Mouse (Mus musculus) forebrain, embryonic 15.5 days (tissue): ENCODE results near the gene Ech1. TPM values are rescaled to one million over a fixed set of nuclear protein-coding genes. Genes with fewer than 3 reads are reported as not detected.
A peak's percentile ranks its signal among the peaks of the same experiment; 100 is the strongest.

Source experiments
- ATAC-seq: fragments of 200-750 bp; cut with Nextera tagmentation; replicated peaks from 2 replicates; pipeline ENCODE4 v1.8.0; 2017; ENCODE audit warnings: mild to moderate bottlenecking, moderate TSS enrichment, moderate library complexity
- H3K27ac ChIP-seq: fragments of 300-500 bp; sonication (generic); replicated peaks from 2 replicates; pipeline ENCODE4 v1.5.1; 2015; ENCODE audit warnings: mild to moderate bottlenecking, inconsistent platforms
- H3K27me3 ChIP-seq: fragments of 300-500 bp; sonication (generic); 2 replicates; pipeline ENCODE4 v1.6.1; 2015; ENCODE audit warnings: inconsistent platforms
- H3K36me3 ChIP-seq: fragments of 300-500 bp; sonication (generic); 2 replicates; pipeline ENCODE4 v1.6.1; 2015; ENCODE audit warnings: mild to moderate bottlenecking, inconsistent platforms
- H3K4me1 ChIP-seq: fragments of 300-500 bp; sonication (generic); 2 replicates; pipeline ENCODE4 v1.6.1; 2015; ENCODE audit warnings: inconsistent platforms
- H3K4me2 ChIP-seq: fragments of 300-500 bp; sonication (generic); replicated peaks from 2 replicates; pipeline ENCODE4 v1.6.1; 2015; ENCODE audit warnings: mild to moderate bottlenecking, inconsistent platforms
- H3K4me3 ChIP-seq: fragments of 300-500 bp; sonication (generic); 2 replicates; pipeline ENCODE4 v1.5.1; 2015; ENCODE audit warnings: mild to moderate bottlenecking, inconsistent platforms
- H3K9ac ChIP-seq: fragments of 300-500 bp; sonication (generic); replicated peaks from 2 replicates; pipeline ENCODE4 v1.6.1; 2015; ENCODE audit warnings: mild to moderate bottlenecking, inconsistent platforms
- H3K9me3 ChIP-seq: fragments of 300-500 bp; sonication (generic); 2 replicates; pipeline ENCODE4 v1.6.1; 2016; ENCODE audit warnings: inconsistent platforms
- WGBS: fragments of 180-500 bp; shearing (Covaris S2); methylation state at CpG from one replicate; pipeline ENCODE4 v1.1.7; 2015; ENCODE audit warnings: mixed read lengths; 5-methylcytosine and 5-hydroxymethylcytosine counted together
- polyA plus RNA-seq: library from polyadenylated mRNA; unstranded; fragments of >200 nt; fragmentation: Nextera tagmentation; extraction: Ambion mirVana; gene quantifications from 2 replicates; pipeline ENCODE4 v1.2.1, GENCODE M21; 2015

Ech1 gene
- polyA plus RNA-seq, 1 experiment from 2014 or later: 85.2 TPM

GRCm38 (mm10) chr7:28807641-28808220 lies 17.3 kb upstream of the Ech1 start:
- H3K27ac ChIP-seq: peak overlapping the region; percentile 99
- WGBS: 19% methylated on average over 7 of the region's 8 CpGs
- peaks cover 32% of the 10 kb centered on the region for H3K4me1 ChIP-seq
- H3K27me3 ChIP-seq: no peaks in the 10 kb centered on the region
- no peak for ATAC-seq
- H3K4me2 ChIP-seq: peak overlapping the region; percentile 84
- H3K9me3 ChIP-seq: no peaks in the 10 kb centered on the region
- H3K9ac ChIP-seq: peak overlapping the region; percentile 78
- 0 out of 2 replicates have a peak, but pooled peaks cover 4% of the 10 kb centered on the region for H3K36me3 ChIP-seq
- H3K4me3 ChIP-seq: peak overlapping the region; percentile 81

- peak within 1 kb of the TSS; percentile 99 for H3K27ac ChIP-seq
- peak; percentile 3 for ATAC-seq
- H3K4me1 ChIP-seq: peaks cover 33% of the 10 kb centered on the region
- no peaks in the 10 kb centered on the region for H3K27me3 ChIP-seq
- H3K4me3 ChIP-seq: peak within 1 kb of the TSS; percentile 81
- peak within 1 kb of the TSS; percentile 84 for H3K4me2 ChIP-seq
- no peaks in the 10 kb centered on the region for H3K9me3 ChIP-seq
- WGBS: 3% methylated on average over 34 of the region's 35 CpGs
- peak within 1 kb of the TSS; percentile 78 for H3K9ac ChIP-seq
- peaks cover 10% of the 10 kb centered on the region for H3K36me3 ChIP-seq
These were observed 16.6 kb upstream of the Ech1 start, which contains the start of gene Hnrnpl for GRCm38 (mm10) chr7:28808221-28808941. Gene Hnrnpl, plus strand, starts transcription at chr7:28808541.

- WGBS: 2% methylated on average over 18 of the region's 32 CpGs
- H3K4me2 ChIP-seq: peak overlapping the region; percentile 84
- peak overlapping the region; percentile 81 for H3K4me3 ChIP-seq
- no peaks in the 10 kb centered on the region for H3K27me3 ChIP-seq
- H3K9me3 ChIP-seq: no peaks in the 10 kb centered on the region
- H3K27ac ChIP-seq: peak overlapping the region; percentile 99
- H3K36me3 ChIP-seq: peaks cover 16% of the 10 kb centered on the region
- ATAC-seq: peak; percentile 55
- H3K9ac ChIP-seq: peak overlapping the region; percentile 78
- H3K4me1 ChIP-seq: peaks cover 39% of the 10 kb centered on the region
These were observed 16.0 kb upstream of the Ech1 start for GRCm38 (mm10) chr7:28808957-28809393.

GRCm38 (mm10) chr7:28809401-28810089 lies 15.5 kb upstream of the Ech1 start:
- peak overlapping the region; percentile 78 for H3K9ac ChIP-seq
- under 1% methylated on average over 35 of the region's 35 CpGs for WGBS

GRCm38 (mm10) chr7:28810107-28811066 lies 14.6 kb upstream of the Ech1 start:
- H3K27ac ChIP-seq: peak overlapping the region; percentile 99
- H3K9ac ChIP-seq: peak overlapping the region; percentile 87
- ATAC-seq: peak; percentile 93
- peak overlapping the region; percentile 81 for H3K4me3 ChIP-seq
- no peaks in the 10 kb centered on the region for H3K9me3 ChIP-seq
- WGBS: under 1% methylated on average over 70 of the region's 70 CpGs
- peak overlapping the region; percentile 84 for H3K4me2 ChIP-seq
- peaks cover 30% of the 10 kb centered on the region for H3K36me3 ChIP-seq
- H3K27me3 ChIP-seq: no peaks in the 10 kb centered on the region
- peaks cover 40% of the 10 kb centered on the region for H3K4me1 ChIP-seq

More at GRCm38 (mm10) chr7:28809401-28810089, 15.5 kb upstream of the Ech1 start:
- Histone ChIP-seq H3K27ac (peak overlapping the region; percentile 99), H3K4me2 (peak overlapping the region; percentile 84), H3K4me1 (peaks cover 40% of the 10 kb centered on the region), H3K36me3 (peaks cover 22% of the 10 kb centered on the region), H3K4me3 (peak overlapping the region; percentile 81), H3K27me3 (no peaks in the 10 kb centered on the region), H3K9me3 (no peaks in the 10 kb centered on the region)
- ATAC-seq: no peak; the same call in none of the 2 replicates

- H3K4me2 ChIP-seq: peak overlapping the region; percentile 58
- WGBS: 1% methylated on average over 39 of the region's 40 CpGs
- peaks cover 42% of the 10 kb centered on the region for H3K4me1 ChIP-seq
- H3K9ac ChIP-seq: peak overlapping the region; percentile 87
- peak overlapping the region; percentile 99 for H3K27ac ChIP-seq
- peak overlapping the region; percentile 81 for H3K4me3 ChIP-seq
- no peaks in the 10 kb centered on the region for H3K27me3 ChIP-seq
- no peaks in the 10 kb centered on the region for H3K9me3 ChIP-seq
- H3K36me3 ChIP-seq: peaks cover 38% of the 10 kb centered on the region
- ATAC-seq: peak; percentile 49
These were observed 13.8 kb upstream of the Ech1 start for GRCm38 (mm10) chr7:28811228-28811627.

GRCm38 (mm10) chr7:28811640-28812275 lies 13.3 kb upstream of the Ech1 start:
- WGBS: 8% methylated on average over 7 of the region's 7 CpGs
- ATAC-seq: no peak
- Histone ChIP-seq H3K4me1 (peaks cover 47% of the 10 kb centered on the region), H3K27me3 (no peaks in the 10 kb centered on the region), H3K4me2 (peak overlapping the region; percentile 58), H3K9me3 (no peaks in the 10 kb centered on the region), H3K36me3 (peaks cover 44% of the 10 kb centered on the region), H3K27ac (peak overlapping the region; percentile 99; the same call in 1 of the 2 replicates), H3K4me3 (peak overlapping the region; percentile 81), H3K9ac (peak overlapping the region; percentile 87)

- peak overlapping the region; percentile 58 for H3K4me2 ChIP-seq
- H3K4me1 ChIP-seq: peaks cover 54% of the 10 kb centered on the region
- peak overlapping the region; percentile 81 for H3K4me3 ChIP-seq
- no peak for ATAC-seq
- WGBS: 69% methylated on average over 4 of the region's 4 CpGs
- H3K27me3 ChIP-seq: no peaks in the 10 kb centered on the region
- peak overlapping the region; percentile 87 for H3K9ac ChIP-seq
- peaks cover 51% of the 10 kb centered on the region for H3K36me3 ChIP-seq
- H3K9me3 ChIP-seq: no peaks in the 10 kb centered on the region
- H3K27ac ChIP-seq: no peak overlapping the region
These were observed 12.6 kb upstream of the Ech1 start for GRCm38 (mm10) chr7:28812436-28812835.

- H3K9me3 ChIP-seq: no peaks in the 10 kb centered on the region
- ATAC-seq: no peak
- H3K27ac ChIP-seq: no peak overlapping the region
- H3K36me3 ChIP-seq: peaks cover 56% of the 10 kb centered on the region
- no peaks in the 10 kb centered on the region for H3K27me3 ChIP-seq
- 80% methylated on average over 5 of the region's 5 CpGs for WGBS
- no peak overlapping the region for H3K9ac ChIP-seq
- peaks cover 53% of the 10 kb centered on the region for H3K4me1 ChIP-seq
- peak overlapping the region; percentile 58 for H3K4me2 ChIP-seq
- peak overlapping the region; percentile 81 for H3K4me3 ChIP-seq
These were observed 12.1 kb upstream of the Ech1 start for GRCm38 (mm10) chr7:28812949-28813348.

GRCm38 (mm10) chr7:28814306-28815034 lies 10.5 kb upstream of the Ech1 start:
- no peak overlapping the region for H3K27ac ChIP-seq
- no peak for ATAC-seq
- 90% methylated on average over 5 of the region's 5 CpGs for WGBS
- H3K36me3 ChIP-seq: peaks cover 69% of the 10 kb centered on the region
- no peak overlapping the region for H3K4me3 ChIP-seq
- no peaks in the 10 kb centered on the region for H3K27me3 ChIP-seq
- H3K9me3 ChIP-seq: no peaks in the 10 kb centered on the region
- H3K9ac ChIP-seq: no peak overlapping the region
- H3K4me2 ChIP-seq: no peak overlapping the region
- peaks cover 52% of the 10 kb centered on the region for H3K4me1 ChIP-seq
